Mouse (Mus musculus): ENCODE data around the gene Fam129b.
"Not testable (repeated sequence)": the region's sequence is repeated elsewhere in the genome, so short reads cannot be mapped to it uniquely, and the experiment has no call there.

Fam129b gene

GRCm38 (mm10) chr2:32875675-32876489 is at the start of gene Fam129b:
Fam129b (plus strand) TSS chr2:32876114.
- peak; percentile 82 for DNase-seq (ENCODE audit: low read depth, low spot score)

DNA sequence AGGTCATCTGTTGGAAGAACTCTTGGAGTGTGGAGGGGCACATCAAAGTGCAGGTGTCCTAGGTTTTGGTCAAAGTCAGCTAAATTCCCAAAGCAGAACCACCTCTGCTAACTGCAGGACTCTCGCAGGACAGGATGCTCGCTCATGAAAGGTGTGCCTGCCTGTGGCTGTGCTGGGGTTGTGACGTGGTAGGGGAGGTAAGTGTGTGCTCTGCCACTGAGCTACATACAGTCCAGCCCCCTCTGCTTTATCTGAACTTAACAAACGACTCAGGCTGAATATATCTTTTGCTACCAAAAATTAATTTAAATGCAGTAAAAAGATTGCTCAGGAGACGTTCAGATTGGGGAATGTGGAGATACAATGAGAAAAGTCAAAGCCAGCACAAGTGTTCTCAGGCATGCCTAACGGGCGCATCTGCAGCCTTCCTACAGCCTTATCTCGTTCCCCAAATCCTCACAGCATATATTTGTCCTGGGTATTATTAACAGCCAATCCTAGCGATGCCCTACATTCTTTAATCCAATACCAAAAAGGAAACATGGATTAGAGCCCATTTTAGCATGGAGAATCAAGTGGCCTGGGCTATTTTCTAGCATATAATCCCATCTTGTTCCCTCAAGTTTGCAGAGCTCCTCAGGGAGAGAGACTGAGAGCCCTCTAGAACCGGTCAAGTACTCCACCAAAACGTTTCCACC is 46.8 kb upstream of the Fam129b start:
- DNase-seq (ENCODE audit: low read depth, low spot score), result no peak

DNA sequence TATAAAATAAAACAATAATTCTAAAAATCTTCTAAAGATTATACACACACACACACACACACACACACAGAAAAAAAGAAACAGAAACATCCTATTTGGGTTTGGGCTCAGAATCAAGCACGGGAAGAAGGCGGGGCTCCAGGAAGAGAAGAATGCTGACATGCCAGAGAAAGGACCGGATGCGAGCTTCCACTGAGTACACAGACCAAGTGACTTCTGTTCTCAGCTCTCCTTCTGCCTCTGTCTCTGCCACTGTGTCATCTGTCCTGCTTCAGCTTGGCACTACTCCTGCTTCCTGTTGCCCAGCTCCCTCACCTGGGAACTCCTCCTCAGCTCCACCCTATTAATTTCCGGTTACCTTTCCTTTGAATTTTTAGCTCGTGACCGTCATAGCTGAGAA is 41.4 kb upstream of the Fam129b start:
- DNase-seq (ENCODE audit: low read depth, low spot score), result no peak

- peak; percentile 36 for DNase-seq (ENCODE audit: low read depth, low spot score)
Observed at GRCm38 (mm10) chr2:32835588-32835987, 40.3 kb upstream of the Fam129b start.

DNA sequence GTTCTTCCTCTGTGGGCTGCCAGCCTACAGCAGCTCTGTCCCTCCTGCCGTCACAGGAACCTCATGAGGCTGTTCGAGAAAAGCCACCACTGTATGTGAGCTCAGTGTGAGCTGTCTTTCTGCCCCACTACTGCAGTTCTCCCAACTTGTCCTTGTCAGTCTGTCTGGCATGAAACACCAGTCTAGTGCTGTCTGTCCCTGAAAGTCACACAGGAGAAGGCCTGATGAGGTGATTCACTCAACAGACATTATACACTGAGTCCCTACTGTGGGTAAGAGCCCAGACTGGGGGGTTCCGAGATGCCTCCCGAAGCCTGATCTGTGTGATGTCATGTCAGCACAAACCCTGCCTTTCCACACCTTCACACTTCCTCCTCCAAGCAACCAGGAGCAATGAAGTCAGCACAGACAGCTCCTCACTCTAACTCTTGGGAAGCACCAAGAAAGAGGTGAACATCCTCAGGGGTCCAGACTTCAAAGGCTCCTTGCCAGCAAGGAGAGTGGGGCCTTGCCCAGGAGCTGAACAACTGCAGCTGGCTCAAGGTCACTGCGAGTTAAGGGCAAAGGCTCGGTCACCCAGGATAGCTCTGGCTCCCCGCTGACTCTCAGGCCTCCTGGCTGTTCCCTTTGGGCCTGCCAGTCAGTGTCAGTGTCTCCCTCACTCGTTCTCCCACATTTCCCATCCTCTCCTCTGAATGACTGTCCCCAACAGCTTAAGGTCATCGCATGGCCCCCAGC is 37.6 kb upstream of the Fam129b start:
- DNase-seq (ENCODE audit: low read depth, low spot score), result no peak

DNA sequence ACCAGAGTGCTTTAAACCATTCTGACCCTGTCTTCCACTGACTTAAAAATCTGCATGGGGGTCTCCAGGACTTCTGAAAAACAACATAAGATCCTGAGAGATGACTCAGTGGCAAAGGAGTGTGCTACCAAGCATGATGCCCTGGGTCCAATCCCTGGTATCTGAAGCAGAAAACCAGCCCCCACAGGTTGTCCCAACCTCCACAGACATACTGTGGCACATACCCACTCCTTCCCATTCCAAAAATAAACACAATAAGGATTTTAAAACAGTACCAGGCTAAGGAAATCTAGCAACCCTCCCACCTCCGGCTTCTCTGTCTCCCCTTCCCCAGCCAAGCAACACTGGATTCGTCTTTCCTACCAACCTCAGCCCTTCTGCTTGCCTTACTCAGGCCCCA is 36.7 kb upstream of the Fam129b start:
- no peak for DNase-seq (ENCODE audit: low read depth, low spot score)

DNA sequence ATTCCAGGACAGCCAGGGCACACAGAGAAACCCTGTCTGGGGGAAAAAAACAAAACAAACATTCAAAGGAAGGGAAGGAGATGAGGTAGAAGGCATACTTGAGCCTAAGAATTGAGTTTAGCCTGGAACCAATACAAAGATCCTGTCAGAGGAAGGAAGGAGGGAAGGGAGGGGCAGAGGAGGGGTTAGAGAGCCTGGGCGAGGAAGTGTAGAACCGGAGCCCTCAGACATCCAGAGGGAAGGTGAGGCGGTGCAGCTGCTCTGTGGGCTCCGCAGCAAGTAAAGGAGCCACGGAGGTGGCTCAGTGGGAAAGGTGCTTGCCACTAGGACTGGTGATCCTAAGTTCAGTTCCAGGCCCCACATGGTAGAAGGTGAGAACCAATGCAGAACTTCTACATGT is 34.8 kb upstream of the Fam129b start:
- no peak for DNase-seq (ENCODE audit: low read depth, low spot score)

DNA sequence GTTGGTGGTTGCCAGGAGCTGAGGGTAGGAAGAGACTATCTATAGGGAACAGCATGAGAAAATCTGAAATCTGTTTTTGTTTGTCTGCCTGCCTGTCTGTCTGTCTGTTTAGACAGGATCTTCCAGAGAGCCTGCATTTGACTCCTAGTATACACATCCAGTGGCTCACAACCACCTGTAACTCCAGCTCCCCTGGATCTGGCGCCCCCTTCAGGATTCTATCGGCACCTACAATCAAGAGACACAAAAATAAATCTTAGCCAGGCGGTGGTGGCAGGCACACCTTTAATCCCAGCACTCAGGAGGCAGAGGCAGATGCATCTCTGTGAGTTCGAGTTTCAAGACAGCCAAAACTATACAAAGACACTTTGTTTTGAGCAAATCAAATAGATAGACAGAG is 33.4 kb upstream of the Fam129b start:
- DNase-seq (ENCODE audit: low read depth, low spot score), result peak; percentile 69

DNA sequence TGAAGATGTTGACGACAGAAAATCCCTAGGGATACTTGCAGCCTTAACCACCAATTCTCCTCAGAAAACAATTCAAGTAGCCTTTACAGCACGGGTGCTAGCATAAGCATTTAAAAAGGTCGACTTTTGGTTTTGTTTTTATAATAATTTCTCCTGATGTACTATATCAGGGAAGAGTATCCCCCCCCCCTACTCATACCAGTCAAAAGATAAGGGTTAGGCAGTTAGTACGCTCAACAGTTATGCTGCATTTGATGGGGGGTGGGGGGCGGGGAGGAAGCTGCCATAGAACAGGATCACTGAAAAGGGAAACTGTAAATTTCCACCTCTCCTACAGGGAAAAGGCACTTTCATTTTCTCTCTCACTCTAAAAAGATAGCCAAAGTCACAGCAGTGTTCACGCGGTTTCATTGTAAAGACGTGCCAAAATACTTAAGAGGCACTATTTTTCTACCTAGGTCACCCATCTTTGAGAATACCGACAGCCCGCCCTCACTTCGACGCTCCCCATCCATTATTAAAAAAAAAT is 30.3 kb upstream of the Fam129b start:
- no peak for DNase-seq (ENCODE audit: low read depth, low spot score)

DNA sequence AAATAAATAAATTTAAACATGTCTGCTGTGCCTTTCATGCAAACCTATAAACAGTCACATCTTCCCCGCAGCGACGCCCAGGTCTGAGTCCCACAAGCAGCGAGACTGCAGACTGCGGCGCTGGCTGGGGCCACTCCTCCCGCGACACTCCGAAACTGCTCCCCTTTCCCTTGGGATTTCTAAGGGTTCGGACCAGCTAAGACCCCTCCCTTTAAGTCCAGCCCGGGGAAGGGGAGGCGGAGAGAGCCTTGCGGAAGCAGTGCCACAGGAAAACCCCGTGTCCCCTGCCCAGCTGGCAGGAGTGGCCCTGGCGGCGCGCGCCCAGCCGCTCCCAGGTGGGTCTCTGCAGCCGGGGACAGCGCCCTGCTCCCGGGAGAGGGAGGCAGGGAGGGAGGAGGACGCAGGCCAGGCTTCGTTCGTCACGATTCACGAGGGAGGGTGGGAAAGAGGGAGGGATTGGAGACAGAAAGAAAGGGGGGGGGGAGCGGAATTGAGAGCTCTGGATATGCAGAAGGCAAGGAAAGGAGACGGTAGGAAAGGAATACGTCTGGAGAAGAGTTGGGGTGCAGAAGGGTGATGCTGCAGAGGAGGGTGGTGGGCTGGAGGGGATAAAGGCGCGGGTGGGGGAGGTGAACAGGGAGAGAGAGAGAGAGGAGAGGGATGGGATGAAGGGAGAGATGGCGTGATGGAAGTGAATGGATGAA is 29.7 kb upstream of the Fam129b start:
- peak; percentile 64 for DNase-seq (ENCODE audit: low read depth, low spot score)

- peak; percentile 94 for DNase-seq (ENCODE audit: low read depth, low spot score)
Observed at GRCm38 (mm10) chr2:32846805-32847467, 29.0 kb upstream of the Fam129b start, which contains the start of gene Stxbp1. Stxbp1 (minus strand) TSS chr2:32847245.

DNA sequence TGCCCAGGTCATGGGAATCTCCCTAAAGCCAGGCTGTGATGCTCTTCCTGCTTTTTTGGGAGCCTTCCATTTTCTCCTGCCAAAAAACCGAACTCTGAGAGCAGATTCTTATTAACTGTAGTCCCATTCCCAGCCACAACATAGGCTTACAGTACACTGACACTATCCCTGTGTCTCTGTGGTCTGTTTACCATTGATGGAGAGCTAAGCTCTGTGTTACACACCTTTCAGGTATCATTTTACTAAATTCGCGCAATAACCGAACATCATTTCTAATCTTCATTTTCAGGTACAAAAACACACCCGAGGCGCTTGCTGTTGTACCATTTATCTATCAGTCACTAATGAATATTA is 28.5 kb upstream of the Fam129b start:
- DNase-seq (ENCODE audit: low read depth, low spot score), result no peak

- peak; percentile 65 for DNase-seq (ENCODE audit: low read depth, low spot score)
Observed at GRCm38 (mm10) chr2:32852156-32852555, 23.8 kb upstream of the Fam129b start.

DNA sequence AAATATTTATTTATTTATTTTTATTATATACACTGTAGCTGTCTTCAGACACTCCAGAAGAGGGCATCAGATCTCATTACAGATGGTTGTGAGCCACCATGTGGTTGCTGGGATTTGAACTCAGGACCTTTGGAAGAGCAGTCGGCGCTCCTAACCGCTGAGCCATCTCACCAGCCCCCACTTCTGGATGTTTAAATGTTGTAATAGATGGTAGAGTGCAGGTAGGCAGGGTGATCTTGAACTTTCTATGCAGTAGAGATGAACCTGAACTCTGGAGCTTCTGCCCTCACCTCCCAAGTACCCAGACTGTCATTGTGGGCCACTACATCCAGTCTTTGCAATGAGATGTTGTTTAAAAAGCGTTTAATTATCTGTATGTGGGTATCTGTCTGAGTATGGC is 22.2 kb upstream of the Fam129b start:
- DNase-seq (ENCODE audit: low read depth, low spot score), result not testable (repeated sequence)

DNA sequence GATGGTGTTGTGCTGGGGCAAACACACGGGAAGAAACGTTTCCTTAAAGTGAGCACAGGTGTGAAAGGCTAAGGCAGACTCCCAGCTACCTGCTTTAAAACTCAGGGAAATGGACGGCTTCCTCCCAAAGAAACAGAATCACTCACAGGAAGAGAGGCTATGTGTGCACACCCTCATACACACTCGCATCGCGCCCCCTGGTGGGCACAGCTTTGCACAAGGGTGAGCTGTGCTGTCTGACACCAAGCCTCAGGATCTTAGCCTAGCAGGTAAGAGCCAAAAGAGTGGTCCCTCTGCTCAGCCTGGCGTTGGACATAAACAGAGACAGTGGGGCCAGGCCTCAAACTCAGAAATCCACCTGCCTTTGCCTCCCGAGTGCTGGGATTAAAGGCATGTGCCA is 21.7 kb upstream of the Fam129b start:
- peak; percentile 88 for DNase-seq (ENCODE audit: low read depth, low spot score)

DNA sequence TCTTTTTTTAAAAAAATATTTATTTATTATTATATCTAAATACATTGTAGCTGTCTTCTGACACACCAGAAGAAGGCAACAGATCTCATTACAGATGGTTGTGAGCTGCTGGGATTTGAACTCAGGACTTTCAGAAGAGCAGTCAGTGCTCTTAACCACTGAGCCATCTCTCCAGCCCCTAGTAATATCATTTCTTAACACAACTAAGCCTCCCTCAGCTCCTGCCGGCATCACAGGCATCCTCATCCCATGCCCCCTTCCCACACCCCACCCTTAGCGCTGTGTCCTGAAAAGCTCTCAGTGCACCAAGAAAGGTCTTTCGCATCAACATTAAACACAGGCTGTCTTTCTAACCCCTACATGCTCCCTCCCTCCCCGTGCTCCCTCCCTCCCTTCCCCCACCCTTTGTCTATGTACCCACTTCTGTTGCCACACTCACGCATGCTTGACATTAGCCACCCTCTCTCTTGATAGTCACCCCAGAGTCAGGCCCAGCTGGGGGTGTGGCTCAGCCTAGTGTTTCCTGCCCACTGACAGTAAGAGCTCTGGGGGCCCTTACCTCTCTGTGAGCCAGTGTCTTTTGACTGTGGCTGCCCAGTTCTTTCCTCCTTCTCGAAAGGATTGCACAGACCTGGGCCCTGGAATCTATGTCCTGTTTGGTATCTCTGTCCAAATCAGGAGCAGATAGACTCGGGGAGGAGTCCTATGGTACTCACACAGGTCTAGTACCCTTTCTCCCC is 20.7 kb upstream of the Fam129b start:
- no peak for DNase-seq (ENCODE audit: low read depth, low spot score)

GRCm38 (mm10) chr2:32855790-32856465 is 20.0 kb upstream of the Fam129b start:
- no peak for DNase-seq (ENCODE audit: low read depth, low spot score)

GRCm38 (mm10) chr2:32857584-32857983 is 18.3 kb upstream of the Fam129b start:
- DNase-seq (ENCODE audit: low read depth, low spot score), result peak; percentile 84

DNA sequence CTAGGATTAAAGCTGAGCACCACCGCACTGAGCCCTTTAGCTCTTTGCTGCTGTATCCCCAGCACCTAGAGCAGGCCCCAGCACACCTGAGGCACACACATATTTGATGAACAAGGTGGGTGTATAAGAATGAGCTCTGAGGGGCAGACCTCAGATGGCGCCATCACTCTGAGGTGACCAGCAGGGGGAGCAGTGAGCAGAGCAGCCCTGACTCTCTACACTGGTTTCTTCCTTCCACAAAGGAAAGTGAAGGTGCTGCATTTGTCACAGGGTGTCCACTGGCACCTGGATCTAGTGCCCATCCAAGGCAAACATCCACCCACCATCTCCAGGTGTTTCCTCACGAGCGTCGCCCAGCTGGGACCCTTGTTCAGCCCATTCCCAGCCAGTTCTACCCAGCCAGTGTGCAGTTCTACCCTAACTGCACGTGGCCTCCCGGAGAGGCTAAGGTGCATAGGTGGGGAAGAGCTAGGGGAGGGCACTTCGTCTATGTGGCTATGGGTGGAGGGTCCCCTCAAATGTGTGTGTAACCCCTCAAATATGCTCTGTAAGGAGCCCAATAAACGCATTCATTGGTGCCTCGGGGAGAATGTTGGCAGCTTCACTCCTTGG is 16.8 kb upstream of the Fam129b start:
- peak; percentile 67 for DNase-seq (ENCODE audit: low read depth, low spot score)
